Mouse (Mus musculus) ovary, postnatal 10 days (tissue): ENCODE results near the gene Mien1.

ENCODE experiments used
- DNase-seq: peaks from one replicate; pipeline ENCODE4 v3.0.0; 2022; ENCODE audit warnings: low spot score

Gene Mien1

DNA sequence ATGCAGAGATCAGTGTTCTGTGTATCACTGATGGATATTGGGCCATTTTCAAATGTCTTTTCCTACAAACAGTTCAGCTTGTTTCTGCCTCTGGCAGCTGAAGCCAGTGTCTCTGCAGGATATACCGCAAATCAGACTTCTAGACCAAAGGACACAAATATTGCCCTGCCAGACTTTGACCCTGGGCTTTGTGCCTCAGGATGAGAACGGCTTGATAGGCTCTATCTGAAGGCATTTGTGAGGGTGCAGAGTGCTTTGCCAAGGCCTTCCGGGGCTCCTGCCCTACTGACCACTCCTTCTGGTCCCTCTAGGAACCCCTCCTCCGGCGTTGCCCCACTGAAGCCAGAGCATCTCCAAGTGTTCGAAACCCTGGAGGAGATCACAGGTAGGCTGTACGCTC is 12.2 kb downstream of the Mien1 start:
- no peak for DNase-seq

GRCm38 (mm10) chr11:98418939-98419547 is 19.7 kb downstream of the Mien1 start:
- DNase-seq, result no peak

DNA sequence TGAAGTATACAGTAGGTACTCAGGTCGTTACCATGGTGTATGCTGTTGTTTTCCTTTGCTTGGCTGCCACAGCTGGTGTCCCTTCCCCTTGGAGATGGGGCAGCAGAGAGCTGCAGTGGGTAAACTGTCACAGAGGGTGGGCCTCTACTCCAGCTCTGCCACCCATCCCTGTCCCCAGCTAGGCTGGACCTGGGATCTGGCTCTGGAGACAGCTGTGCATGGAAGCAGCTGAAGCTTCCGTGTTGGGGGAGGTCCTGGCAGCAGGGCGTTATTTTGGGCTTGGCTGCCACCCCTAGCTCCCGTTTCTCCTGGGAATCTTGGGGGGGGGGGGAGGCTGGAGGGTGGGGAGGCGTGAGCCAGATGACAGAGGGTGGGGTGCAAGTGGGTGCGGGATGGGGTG is 20.5 kb downstream of the Mien1 start:
- DNase-seq, result no peak

DNA sequence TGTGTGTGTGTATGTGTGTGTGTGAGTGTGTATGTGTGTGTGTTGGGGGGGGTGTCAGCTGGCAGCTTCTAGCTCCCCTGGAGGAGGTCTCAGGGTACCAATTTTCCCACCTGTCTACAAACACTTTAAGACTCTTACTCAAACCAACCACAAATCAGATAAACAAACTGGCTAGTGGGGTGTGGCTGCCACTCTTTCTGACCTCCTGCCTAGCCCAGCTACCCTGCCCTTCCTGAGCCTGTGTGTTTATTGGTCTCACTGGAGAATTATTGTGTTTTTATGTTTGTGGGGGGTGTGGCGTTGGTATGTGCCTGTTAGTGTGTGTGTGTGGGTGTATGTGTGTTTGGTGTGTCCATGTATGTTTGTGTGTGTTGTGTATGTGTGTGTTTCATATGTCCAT is 21.7 kb downstream of the Mien1 start:
- no peak for DNase-seq

- DNase-seq, result no peak
These were observed 24.6 kb downstream of the Mien1 start for GRCm38 (mm10) chr11:98414162-98414561.

DNA sequence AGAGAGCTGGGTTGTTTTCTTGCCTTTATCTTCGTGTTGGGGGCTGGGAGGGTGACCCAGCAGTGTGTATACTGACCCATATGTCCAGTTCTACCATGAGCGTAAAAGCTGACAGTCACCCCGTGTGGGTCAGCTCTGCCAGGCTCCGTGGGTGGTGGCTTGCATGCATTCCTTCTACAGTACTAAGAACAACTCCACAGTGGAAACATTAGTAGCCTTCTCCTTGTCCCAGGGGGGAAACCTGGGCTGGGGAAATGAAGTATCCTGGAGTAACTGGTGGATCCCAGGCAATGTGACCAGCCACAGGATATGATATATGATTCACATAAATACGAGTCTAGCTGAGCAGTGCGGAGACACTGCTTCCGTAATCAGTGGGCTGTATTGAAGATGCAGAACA is 25.1 kb downstream of the Mien1 start:
- no peak for DNase-seq

- no peak for DNase-seq
These were observed 25.9 kb downstream of the Mien1 start for GRCm38 (mm10) chr11:98412797-98413301.

GRCm38 (mm10) chr11:98412273-98412796 is 26.5 kb downstream of the Mien1 start, which contains the start of gene Erbb2:
TSS of gene Erbb2 (plus strand) at chr11:98412470.
- peak; percentile 58 for DNase-seq

DNA sequence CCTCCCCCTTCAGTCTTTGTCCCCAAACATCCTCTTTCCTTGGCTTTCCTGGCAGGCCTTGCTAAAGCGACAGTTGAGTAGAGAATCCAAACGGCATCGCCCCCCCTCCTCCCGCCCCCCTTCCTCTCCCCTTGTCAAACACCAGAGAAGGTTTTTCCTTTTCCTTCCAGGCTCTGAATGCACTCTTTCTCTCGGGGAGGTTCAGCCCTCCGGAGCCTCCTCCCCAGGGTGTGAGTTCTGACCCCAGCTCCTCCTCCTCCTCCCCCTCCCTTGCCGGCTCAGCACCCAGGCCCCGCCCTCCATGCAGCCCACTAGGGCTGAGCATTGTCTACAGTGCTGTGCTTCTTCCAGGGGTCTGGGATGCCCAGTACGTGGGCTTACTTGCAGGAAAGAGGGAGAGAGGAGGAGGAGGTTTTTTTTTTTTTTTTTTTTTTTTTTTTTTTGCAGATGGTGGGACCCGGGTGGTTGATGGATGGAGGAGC is 29.4 kb downstream of the Mien1 start:
- no peak for DNase-seq

- no peak for DNase-seq
These were observed 29.9 kb downstream of the Mien1 start for GRCm38 (mm10) chr11:98408872-98409271.

DNA sequence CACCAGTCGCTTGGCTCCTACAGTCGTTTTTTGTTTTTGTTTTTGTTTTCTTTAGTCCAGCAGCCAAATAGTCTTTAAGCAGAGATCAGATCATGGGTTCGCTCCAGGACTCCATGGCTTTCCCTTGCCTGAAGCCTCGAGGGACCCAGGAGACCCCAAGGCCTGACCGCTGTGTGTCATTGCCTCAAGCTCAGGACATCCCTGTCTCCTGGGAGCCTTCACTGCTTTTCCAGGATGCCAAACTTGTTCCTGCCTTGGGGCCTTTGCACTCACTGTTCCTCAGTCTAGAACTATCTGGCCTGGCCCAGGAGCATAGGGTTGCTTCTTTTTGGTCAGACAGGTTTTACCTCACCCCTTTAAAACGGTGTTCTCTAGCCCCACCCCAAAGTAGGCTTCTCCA is 32.2 kb downstream of the Mien1 start:
- DNase-seq, result no peak

DNA sequence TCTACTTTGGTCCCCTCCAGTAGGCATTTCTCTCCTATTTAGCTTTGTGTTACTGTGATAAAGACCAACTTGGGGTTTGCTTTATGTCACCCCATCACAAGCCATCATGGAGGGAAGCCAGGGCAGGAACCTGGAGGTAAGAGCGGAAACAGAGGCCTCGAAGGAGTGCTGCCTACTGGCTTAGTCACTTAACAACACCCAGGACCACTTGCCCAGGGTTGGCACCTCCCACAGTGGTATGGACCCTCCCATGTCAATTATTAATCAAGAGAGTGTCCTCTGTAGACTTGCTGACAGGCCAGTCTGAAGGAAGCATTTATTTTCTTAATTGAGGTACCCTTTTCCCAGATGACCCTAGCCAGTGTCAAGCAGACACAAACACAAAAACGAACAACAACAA is 38.0 kb downstream of the Mien1 start:
- DNase-seq, result no peak

GRCm38 (mm10) chr11:98400161-98400726 is 38.5 kb downstream of the Mien1 start, which contains the start of gene Pgap3:
TSS of gene Pgap3 (minus strand) at chr11:98400490.
- DNase-seq, result peak; percentile 76

DNA sequence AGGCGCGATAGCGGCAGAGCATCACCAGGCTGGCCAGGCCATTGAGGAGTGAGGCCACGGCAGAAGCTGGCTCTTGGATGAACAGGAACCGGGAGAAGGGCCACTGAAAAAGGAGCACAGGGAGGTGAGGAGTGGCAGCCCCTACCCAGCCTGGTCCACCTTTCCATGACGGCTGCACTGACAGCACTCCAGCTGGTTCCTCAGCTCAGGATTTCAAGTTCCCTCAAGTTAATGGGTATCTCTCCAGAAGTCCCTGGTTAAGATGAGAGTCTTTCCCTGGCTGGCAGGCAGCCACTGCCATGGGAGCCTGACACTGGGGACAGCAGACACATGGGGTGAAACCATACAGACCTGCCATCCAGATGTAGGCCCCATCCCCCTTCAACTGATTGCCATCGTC is 40.8 kb downstream of the Mien1 start:
- DNase-seq, result no peak

DNA sequence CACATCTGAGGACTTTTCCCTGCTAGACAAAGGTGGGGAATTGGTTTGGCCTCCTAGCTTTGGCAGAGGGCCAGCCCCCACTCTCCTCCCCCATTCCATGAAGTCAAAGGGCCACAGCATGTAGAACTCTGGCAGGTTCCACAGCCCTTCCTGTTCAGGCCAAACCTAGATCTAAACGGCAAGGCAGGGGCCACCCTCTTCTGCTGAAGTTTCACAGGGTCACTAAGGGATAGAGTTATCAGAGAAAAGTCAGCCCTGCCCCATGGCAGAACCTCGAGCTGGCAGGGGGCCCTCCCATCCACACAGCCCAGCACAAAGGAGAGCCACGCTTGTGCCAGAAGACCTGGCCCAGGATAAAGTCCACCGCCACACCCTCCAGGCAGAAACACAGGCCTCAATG is 43.8 kb downstream of the Mien1 start:
- no peak for DNase-seq

DNA sequence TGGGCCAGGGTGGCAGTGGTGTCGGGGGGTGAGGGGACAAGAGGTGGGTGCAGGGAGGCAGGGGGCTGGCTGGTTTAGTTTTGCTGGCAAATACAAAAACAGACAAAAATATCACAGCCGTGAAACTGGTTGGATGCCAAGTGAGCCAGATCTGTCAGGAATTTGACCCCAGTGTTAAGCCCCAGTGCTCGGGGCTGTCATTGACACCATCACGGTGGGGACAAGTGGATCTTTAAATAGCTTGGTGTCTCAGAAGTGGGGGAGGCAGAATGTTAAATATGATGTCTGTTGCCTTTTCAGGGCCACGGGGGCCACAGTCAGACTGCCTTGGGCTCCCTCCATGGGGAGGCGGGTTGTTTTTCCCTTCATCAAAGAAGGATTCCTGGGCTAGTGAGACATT is 44.5 kb downstream of the Mien1 start:
- no peak for DNase-seq

GRCm38 (mm10) chr11:98393317-98393716 is 45.5 kb downstream of the Mien1 start:
- no peak for DNase-seq

- no peak for DNase-seq
These were observed 46.1 kb downstream of the Mien1 start for GRCm38 (mm10) chr11:98392645-98393044.

DNA sequence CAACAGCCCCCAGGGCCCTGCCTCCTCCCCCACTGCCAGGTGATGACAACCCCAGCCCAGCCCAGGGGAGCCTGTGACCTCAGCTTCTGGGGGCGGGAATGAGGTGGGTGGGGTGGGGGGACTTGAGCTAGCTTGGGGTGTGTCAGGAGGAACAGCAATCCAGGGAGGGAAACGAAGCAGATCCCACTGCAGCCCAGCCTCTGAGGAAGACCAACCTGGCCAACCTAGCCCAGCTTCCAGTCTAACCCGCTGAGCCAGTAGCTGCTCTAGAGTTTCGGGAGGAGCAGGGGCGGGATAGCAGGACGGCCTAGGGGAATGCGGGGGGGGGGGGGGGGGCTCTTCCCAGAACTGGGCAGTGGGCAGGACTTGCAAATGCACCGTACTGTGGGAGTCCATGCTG is 46.8 kb downstream of the Mien1 start:
- no peak for DNase-seq

DNA sequence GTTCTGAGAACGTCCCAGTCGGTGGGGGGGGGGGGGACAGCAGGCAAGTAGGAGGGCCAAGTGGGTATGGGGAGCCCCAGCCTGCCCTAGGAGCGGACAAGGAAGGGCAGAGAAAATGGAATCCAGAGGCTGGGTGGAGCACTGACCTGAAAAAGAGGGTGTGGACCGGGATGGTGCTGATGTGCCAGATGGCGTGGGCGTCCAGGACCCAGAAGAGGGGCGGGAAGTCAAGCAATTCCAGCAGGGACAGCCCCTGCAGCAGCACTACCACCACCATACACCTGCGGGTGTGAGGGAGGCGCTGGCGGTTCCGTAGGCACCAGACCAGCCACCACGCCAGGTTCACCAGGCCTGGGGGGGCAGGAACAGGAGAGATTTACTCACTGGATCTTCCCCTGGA is 48.6 kb downstream of the Mien1 start:
- DNase-seq, result no peak

DNA sequence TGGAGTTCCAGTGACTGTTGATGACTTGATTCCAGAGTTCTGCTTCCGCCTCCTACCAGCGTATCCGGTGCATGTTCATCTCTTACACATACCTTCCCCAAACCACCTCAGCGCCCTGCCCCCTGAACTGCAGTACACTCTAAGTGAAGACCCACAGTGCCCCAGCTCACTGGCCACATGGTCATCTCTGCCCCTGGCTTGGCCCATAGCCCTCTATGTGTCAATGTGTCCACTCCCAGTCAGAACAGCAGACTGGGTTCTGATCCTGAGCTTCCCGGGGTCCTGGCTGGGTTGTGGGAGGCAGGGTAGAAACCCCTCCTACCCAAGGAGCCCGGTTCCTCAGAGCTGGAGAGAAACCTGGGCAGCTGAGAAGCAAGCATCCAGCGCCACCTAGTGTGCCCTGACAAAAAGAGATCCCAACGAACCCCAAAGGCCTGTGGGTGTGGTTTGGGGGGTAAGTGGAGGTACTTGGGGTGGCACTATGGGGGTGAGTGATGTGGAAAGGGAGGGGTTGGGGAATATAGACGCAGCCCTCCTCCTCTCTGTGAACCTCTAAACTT is 49.5 kb downstream of the Mien1 start:
- no peak for DNase-seq

- no peak for DNase-seq
These were observed 50.5 kb downstream of the Mien1 start for GRCm38 (mm10) chr11:98388282-98388681.
